In genomic region chr19:46761971-46762290, GRCm38 (mm10) we compare ENCODE assay signal across 8 mouse cellular contexts. TPM values are rescaled to one million over a fixed set of nuclear protein-coding genes. Genes with fewer than 3 reads are reported as not detected.
DNase-seq lines count a peak whose midpoint lies in the region; ATAC-seq and TF ChIP-seq lines count a peak whose summit lies in the region.

No protein-coding gene starts in this region.

- H3K4me3 ChIP-seq in lung, adult 2 months (replicated peaks; ENCODE audit: extremely low read depth, low read depth, low read length) = peak overlapping the region; percentile 93
- peak overlapping the region; percentile 88 for H3K4me3 ChIP-seq in embryonic facial prominence, embryonic 10.5 days
- H3K4me3 ChIP-seq in hindbrain, embryonic 15.5 days = peak overlapping the region; percentile 86
- H3K4me3 ChIP-seq in midbrain, postnatal 0 days (ENCODE audit: low read depth, low read length) = peak overlapping the region; percentile 73

- H3K4me1 ChIP-seq in lung, adult 2 months (ENCODE audit: control insufficient read depth, insufficient read depth, low read length) = peaks cover 7% of the 10 kb centered on the region; the same call in 1 of the 2 replicates
- peaks cover 31% of the 10 kb centered on the region for H3K4me1 ChIP-seq in embryonic facial prominence, embryonic 10.5 days
- peaks cover 40% of the 10 kb centered on the region for H3K4me1 ChIP-seq in hindbrain, embryonic 15.5 days (replicated peaks)
- peaks cover 15% of the 10 kb centered on the region; the same call in 1 of the 2 replicates for H3K4me1 ChIP-seq in midbrain, postnatal 0 days (ENCODE audit: insufficient read depth, low read length)

- peak overlapping the region; percentile 98 for H3K4me2 ChIP-seq in hindbrain, embryonic 15.5 days
- H3K4me2 ChIP-seq in midbrain, postnatal 0 days (ENCODE audit: low read depth, low read length, poor library complexity, severe bottlenecking) = peak overlapping the region; percentile 85

- under 1% methylated on average over 35 of the region's 36 CpGs for WGBS in lung, adult 2 months
- WGBS in embryonic facial prominence, embryonic 10.5 days = under 1% methylated on average over 36 of the region's 36 CpGs
- WGBS in hindbrain, embryonic 15.5 days = under 1% methylated on average over 36 of the region's 36 CpGs
- WGBS in midbrain, postnatal 0 days = 0% methylated on average over 20 of the region's 36 CpGs

- H3K9me3 ChIP-seq in embryonic facial prominence, embryonic 10.5 days = 0 out of 2 replicates have a peak, but pooled peaks cover 2% of the 10 kb centered on the region
- H3K9me3 ChIP-seq in hindbrain, embryonic 15.5 days = no peaks in the 10 kb centered on the region
- no peaks in the 10 kb centered on the region for H3K9me3 ChIP-seq in midbrain, postnatal 0 days (ENCODE audit: low read length)

- peak overlapping the region; percentile 80 for H3K27ac ChIP-seq in embryonic facial prominence, embryonic 10.5 days (replicated peaks)
- peak overlapping the region; percentile 91 for H3K27ac ChIP-seq in hindbrain, embryonic 15.5 days (replicated peaks)
- H3K27ac ChIP-seq in midbrain, postnatal 0 days (ENCODE audit: low read depth, low read length) = peak overlapping the region; percentile 93

- H3K27me3 ChIP-seq in embryonic facial prominence, embryonic 10.5 days (replicated peaks; ENCODE audit: low read depth, poor library complexity, severe bottlenecking) = peaks cover 43% of the 10 kb centered on the region
- 0 out of 2 replicates have a peak, but pooled peaks cover under 1% of the 10 kb centered on the region for H3K27me3 ChIP-seq in hindbrain, embryonic 15.5 days
- no peaks in the 10 kb centered on the region for H3K27me3 ChIP-seq in midbrain, postnatal 0 days (ENCODE audit: insufficient read depth, low read length)

- DNase-seq in lung, adult 2 months = no peak
- no peak for DNase-seq in lung, postnatal 4 days
- no peak for DNase-seq in embryonic facial prominence, embryonic 10.5 days (ENCODE audit: low spot score)
- DNase-seq in midbrain, postnatal 0 days (ENCODE audit: low spot score) = no peak
- no peak for DNase-seq in ovary, postnatal 36 days (ENCODE audit: low spot score)
- DNase-seq in left cerebral cortex, postnatal 25 days (ENCODE audit: low spot score in 2 of 2) = no peak
- DNase-seq in retina, postnatal 1 day = no peak

- intact Hi-C loops in left cerebral cortex, postnatal 25 days (cut with DNase I) = loop anchor here (2.0 to 5.0 kb wide), 3 partner anchors 201 to 280 kb away; no protein-coding TSS in a partner anchor

- ATAC-seq in hindbrain, embryonic 15.5 days (ENCODE audit: low FRiP score, low read depth) = no peak; the same call in 1 of the 2 replicates
- ATAC-seq in midbrain, postnatal 0 days (ENCODE audit: low FRiP score) = no peak

- H3K9ac ChIP-seq in hindbrain, embryonic 15.5 days = peak overlapping the region; percentile 73
- peak overlapping the region; percentile 76 for H3K9ac ChIP-seq in midbrain, postnatal 0 days (replicated peaks; ENCODE audit: low read length, poor library complexity, severe bottlenecking)

- no peaks in the 10 kb centered on the region for H3K36me3 ChIP-seq in embryonic facial prominence, embryonic 10.5 days (replicated peaks)
- H3K36me3 ChIP-seq in hindbrain, embryonic 15.5 days = no peaks in the 10 kb centered on the region
- no peaks in the 10 kb centered on the region for H3K36me3 ChIP-seq in midbrain, postnatal 0 days (ENCODE audit: insufficient read depth, low read length)

- no peak for TF ChIP-seq CTCF in lung, adult 2 months (IDR thresholded peaks at IDR 0.05; ENCODE audit: insufficient read depth, low read length)
- TF ChIP-seq CTCF in midbrain, postnatal 0 days (IDR thresholded peaks at IDR 0.05) = no peak

- TF ChIP-seq POLR2A in lung, adult 2 months (IDR thresholded peaks at IDR 0.05; ENCODE audit: borderline replicate concordance, extremely low read depth, low read depth, low read length) = no peak

RNA-seq across cellular contexts. Expression of gene Cnnm2, which starts 0.5 kb away (rescaled TPM):
- polyA plus RNA-seq in lung, adult 2 months (2012; rRNA removed) = 12.2 and 13.6 TPM in 2 replicates
- polyA plus RNA-seq in embryonic facial prominence, embryonic 10.5 days (2016; fragmentation: Nextera tagmentation; extraction: Ambion mirVana) = 2.3 and 3.0 TPM in 2 replicates
- 8.6 and 9.4 TPM in 2 replicates for polyA plus RNA-seq in hindbrain, embryonic 15.5 days (2015; fragmentation: Nextera tagmentation; extraction: Ambion mirVana)
- total RNA-seq in midbrain, postnatal 0 days (2014; rRNA removed) = 26.1 and 37.5 TPM in 2 replicates
- 8.2 and 8.3 TPM in 2 replicates for polyA plus RNA-seq in midbrain, postnatal 0 days (2015; fragmentation: Nextera tagmentation; extraction: Ambion mirVana)
- total RNA-seq in left cerebral cortex, postnatal 25 days (2021) = 10 to 100 TPM; 33.3 to 33.9 TPM

RNA-seq across cellular contexts. Expression of gene As3mt, which starts 54.7 kb away (rescaled TPM):
- polyA plus RNA-seq in lung, adult 2 months (2012; rRNA removed) = 8.0 and 14.9 TPM in 2 replicates
- 31.8 and 32.6 TPM in 2 replicates for polyA plus RNA-seq in embryonic facial prominence, embryonic 10.5 days (2016; fragmentation: Nextera tagmentation; extraction: Ambion mirVana)
- polyA plus RNA-seq in hindbrain, embryonic 15.5 days (2015; fragmentation: Nextera tagmentation; extraction: Ambion mirVana) = 37.6 and 39.6 TPM in 2 replicates
- total RNA-seq in midbrain, postnatal 0 days (2014; rRNA removed) = 21.3 and 28.9 TPM in 2 replicates
- 36.4 and 37.9 TPM in 2 replicates for polyA plus RNA-seq in midbrain, postnatal 0 days (2015; fragmentation: Nextera tagmentation; extraction: Ambion mirVana)
- 10 to 100 TPM; 22.0 to 24.4 TPM for total RNA-seq in left cerebral cortex, postnatal 25 days (2021)
